Mouse (Mus musculus): ENCODE measurements around the gene Apol7b. TPM values are rescaled to one million over a fixed set of nuclear protein-coding genes. Genes with fewer than 3 reads are reported as not detected.
"Not testable (repeated sequence)": the region's sequence is repeated elsewhere in the genome, so short reads cannot be mapped to it uniquely, and the experiment has no call there.

Gene Apol7b
- polyA plus RNA-seq, 1 experiment from 2014 or later = not detected

DNA sequence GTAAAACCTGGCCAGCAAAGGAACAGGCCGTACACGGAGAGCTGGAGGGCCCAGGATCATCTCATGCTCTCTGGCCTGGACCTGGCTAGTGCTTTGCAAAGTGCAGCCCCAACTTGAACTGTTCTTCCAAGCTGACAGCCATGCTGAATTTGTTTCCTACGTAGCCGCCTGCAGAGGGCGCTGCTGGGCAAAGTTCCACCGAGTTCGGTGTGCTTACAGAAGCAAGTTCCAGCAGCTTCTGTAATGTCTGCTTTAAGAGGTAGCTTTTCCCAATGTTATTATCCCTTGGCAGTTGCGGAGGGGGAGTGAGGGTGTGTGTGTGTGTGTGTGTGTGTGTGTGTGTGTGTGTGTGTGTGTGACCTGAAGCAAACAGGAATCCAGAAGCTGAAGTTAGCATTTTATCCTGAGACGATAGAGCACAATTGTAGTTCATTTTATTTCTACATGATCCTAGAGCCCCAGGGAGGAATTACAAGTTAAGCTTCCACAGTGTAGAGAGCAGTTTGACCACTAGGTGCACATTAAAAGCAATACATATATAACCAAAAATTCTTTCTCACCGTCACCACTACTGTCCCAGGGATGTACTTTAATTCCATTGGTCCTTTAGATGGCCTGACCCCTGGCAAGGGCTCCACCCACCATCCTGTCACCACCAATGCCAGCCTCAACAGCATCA is 30.5 kb downstream of the Apol7b start:
- H3K27ac ChIP-seq; H3K9ac ChIP-seq; H3K27me3 ChIP-seq; H3K4me2 ChIP-seq; H3K36me3 ChIP-seq; H3K9me3 ChIP-seq; H3K4me1 ChIP-seq; H3K4me3 ChIP-seq; ATAC-seq (ENCODE audit: borderline replicate concordance, extremely low read depth, low FRiP score, low TSS enrichment): not testable (repeated sequence)
- 13% methylated on average over 3 of the region's 10 CpGs for WGBS

DNA sequence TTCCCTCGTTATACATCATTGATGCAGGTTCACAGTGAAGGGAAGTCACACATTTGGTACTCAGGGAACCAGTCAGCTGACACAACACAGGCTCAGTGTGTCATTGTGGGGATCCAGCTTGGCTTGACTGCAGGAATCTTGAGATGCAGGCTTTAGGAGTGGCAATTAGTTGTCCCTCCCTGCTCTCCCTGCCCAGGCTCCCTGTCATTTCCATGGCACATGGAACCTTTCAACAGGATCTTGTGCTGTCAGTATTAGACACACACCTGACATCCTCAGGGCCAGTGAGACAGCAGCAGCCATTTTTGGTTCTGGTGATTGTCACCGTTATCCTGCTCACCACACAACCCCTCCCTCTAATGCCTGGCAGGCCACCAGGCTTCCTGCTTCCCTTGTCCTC is 31.6 kb downstream of the Apol7b start:
- not testable (repeated sequence) for H3K36me3 ChIP-seq; H3K4me1 ChIP-seq; H3K27me3 ChIP-seq; H3K9ac ChIP-seq; H3K9me3 ChIP-seq; H3K4me3 ChIP-seq; H3K27ac ChIP-seq; ATAC-seq (ENCODE audit: borderline replicate concordance, extremely low read depth, low FRiP score, low TSS enrichment); H3K4me2 ChIP-seq
- 46% methylated on average over 2 of the region's 2 CpGs for WGBS

DNA sequence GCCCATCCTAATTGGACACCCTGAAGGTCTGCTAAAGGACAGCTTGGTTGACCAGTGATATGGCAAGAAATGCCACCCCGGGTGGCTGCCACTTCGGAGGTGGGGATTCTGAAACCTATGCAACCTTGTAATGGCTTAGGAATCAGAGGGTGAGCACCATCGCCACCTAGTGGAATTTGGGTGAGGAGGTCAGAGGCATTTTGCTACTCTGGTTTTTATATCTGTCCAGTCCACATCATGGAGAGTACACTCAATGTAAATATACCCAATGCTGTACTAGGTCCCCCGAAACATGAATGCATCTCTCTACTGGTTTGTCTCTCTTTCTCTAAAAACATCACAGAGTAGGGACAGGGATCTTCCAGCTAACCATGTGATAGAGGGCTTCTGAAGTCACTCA is 34.6 kb downstream of the Apol7b start:
- not testable (repeated sequence) for H3K4me3 ChIP-seq; H3K27ac ChIP-seq; H3K27me3 ChIP-seq; H3K4me2 ChIP-seq; H3K4me1 ChIP-seq; ATAC-seq (ENCODE audit: borderline replicate concordance, extremely low read depth, low FRiP score, low TSS enrichment); H3K9ac ChIP-seq; H3K36me3 ChIP-seq; H3K9me3 ChIP-seq
- WGBS = 25% methylated on average over 4 of the region's 4 CpGs

DNA sequence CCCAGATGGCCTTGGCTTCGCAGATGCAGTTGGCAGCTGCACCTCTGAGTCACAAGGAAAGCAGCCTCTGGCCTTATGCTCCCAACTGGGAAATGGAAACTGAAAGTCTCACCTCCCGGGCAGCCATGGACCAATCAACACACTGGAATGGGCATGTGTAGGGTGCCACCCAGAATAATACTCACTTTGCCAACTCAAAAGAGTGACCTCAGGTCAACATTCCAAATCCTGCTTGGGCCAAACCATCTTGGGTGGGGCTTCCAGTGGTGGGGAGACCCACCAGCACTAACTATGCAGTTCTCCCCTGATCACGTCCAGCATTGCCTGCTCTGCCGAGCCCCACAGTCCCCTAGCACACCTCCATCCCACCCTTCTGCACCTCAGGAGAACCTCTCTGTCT is 36.3 kb downstream of the Apol7b start, which contains the start of gene Apol9a:
Gene Apol9a, minus strand, starts transcription at position 101 of the 400 bp plus-strand sequence.
- WGBS = 75% methylated on average over 1 of the region's 4 CpGs
- H3K4me2 ChIP-seq; H3K9ac ChIP-seq; H3K4me3 ChIP-seq; H3K36me3 ChIP-seq; H3K27me3 ChIP-seq; H3K27ac ChIP-seq; H3K9me3 ChIP-seq; H3K4me1 ChIP-seq; ATAC-seq (ENCODE audit: borderline replicate concordance, extremely low read depth, low FRiP score, low TSS enrichment): not testable (repeated sequence)

DNA sequence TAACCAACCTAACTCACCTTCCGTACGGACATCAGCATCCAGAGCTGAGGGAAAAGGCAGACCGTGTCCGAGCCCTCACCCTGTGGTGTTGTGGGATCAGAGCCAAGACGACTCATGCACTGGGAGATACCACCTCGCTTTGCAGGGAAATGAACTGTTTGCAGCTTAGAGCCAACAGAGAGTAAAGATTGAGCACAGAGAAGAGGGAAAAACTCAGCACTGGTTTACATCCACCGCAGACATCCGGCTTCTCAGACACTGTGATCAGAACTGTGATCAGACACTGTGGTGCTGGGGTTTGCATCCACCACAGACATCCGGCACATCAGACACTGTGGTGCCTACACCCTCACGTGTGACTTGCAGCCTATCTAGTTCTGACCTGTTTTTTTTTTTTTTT is 40.9 kb downstream of the Apol7b start:
- not testable (repeated sequence) for H3K9me3 ChIP-seq; H3K4me3 ChIP-seq; H3K9ac ChIP-seq; ATAC-seq (ENCODE audit: borderline replicate concordance, extremely low read depth, low FRiP score, low TSS enrichment); H3K27me3 ChIP-seq; H3K36me3 ChIP-seq; H3K27ac ChIP-seq; H3K4me1 ChIP-seq; H3K4me2 ChIP-seq
- 48% methylated on average over 10 of the region's 10 CpGs for WGBS

DNA sequence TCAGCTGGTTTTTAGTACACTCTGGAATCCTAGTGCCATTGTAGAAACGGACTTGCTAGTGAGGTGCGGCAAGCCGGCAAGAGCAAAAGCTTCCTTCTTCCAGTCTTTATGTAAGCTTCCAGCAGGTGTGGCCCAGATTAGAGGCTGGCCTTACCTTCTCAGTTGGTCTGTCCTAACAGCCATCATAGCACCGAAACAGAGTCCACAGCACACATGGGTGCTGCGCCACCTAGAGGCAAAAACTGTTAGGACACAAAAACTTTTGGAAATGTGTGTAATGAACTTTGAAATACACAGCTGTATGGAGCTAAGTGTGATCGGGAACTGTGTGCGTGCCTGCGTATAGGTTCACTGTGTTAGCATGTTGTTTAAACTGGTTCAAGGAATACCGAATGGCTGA is 48.3 kb downstream of the Apol7b start, which contains the start of gene Apol7a:
Gene Apol7a, minus strand, starts transcription at position 84 of the 400 bp plus-strand sequence.
- not testable (repeated sequence) for H3K9ac ChIP-seq; H3K36me3 ChIP-seq; H3K27ac ChIP-seq; H3K27me3 ChIP-seq; ATAC-seq (ENCODE audit: borderline replicate concordance, extremely low read depth, low FRiP score, low TSS enrichment); H3K9me3 ChIP-seq; H3K4me2 ChIP-seq; H3K4me1 ChIP-seq; H3K4me3 ChIP-seq
- 56% methylated on average over 9 of the region's 9 CpGs for WGBS

DNA sequence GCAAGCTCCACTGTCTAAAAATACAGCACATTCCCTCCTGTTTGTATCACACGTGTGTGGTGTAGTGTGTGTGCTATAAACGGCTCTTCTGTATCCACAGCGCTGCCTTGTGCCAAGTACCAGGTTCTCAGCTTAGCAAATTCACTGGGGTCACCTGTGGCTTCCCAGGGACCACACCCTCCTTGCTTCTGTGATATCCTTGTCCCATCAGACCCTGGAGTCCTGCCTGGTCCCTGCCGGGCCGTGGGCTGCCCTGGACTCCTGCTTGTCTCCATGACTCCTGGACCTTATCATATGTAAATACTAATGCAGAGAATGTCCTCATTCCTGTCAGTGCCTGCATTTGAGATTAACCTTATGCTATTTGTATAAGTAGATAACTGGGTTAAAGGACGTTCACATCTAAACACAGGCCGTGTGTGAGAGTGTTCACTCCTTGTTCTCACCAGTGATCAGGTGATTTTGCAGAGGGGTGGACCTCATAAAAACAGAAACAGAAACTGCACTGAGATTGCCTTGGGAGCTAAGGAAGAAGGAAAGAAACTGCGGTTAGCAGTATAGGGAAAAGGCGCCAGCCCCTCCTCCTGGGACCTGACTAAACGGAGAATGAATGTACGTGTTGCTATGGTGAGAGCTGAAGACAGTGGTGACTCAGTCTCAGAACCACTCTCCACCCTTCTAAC is 49.7 kb downstream of the Apol7b start:
- H3K9ac ChIP-seq; H3K36me3 ChIP-seq; H3K4me1 ChIP-seq; H3K27ac ChIP-seq; H3K27me3 ChIP-seq; H3K4me2 ChIP-seq; H3K9me3 ChIP-seq; ATAC-seq (ENCODE audit: borderline replicate concordance, extremely low read depth, low FRiP score, low TSS enrichment); H3K4me3 ChIP-seq: not testable (repeated sequence)
- 29% methylated on average over 11 of the region's 11 CpGs for WGBS

DNA sequence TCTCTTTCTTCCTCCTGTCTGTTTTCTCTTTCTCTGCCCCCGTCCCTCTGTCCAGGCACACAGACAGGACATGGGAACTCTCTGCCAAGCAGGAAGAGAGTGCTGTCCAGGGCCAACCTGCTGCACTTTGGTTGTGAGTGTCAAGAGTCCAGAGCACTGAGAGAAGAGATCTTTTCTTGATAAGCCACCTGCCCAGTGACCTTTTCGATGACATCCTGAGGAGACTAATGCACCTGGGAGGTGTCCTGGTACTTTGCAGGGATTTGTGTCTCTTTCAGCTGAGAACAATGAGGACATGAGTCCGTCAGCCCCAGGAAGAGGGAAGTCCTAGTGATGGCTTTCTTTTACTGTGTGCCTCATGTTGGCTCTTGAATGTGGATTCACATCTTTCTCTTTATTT is 53.5 kb downstream of the Apol7b start:
- not testable (repeated sequence) for H3K27ac ChIP-seq; H3K4me2 ChIP-seq; H3K4me3 ChIP-seq; H3K9me3 ChIP-seq; H3K4me1 ChIP-seq; H3K9ac ChIP-seq; H3K36me3 ChIP-seq; ATAC-seq (ENCODE audit: borderline replicate concordance, extremely low read depth, low FRiP score, low TSS enrichment); H3K27me3 ChIP-seq
- WGBS = 47% methylated on average over 3 of the region's 3 CpGs

DNA sequence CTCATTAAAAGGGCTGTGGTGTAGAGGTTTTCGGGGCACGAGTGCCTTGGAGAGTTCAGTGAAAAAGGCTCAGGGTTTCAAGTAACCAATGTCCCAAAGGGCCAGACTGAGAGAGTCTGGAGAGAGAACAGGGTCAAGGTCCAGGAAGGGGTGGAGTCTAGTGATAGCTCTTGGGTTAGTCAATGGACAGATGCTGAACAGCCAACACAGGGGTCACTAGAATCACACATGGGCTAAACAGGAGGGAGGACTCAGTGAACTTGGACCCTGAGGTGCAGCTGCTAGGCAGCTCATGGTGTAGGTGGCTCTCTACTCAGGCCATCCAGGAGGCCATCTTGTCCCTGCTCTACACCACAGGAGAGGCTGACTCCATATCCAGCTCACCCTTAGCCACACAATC is 59.8 kb downstream of the Apol7b start:
- Histone ChIP-seq H3K36me3 (no peaks in the 10 kb centered on the region), H3K4me1 (no peaks in the 10 kb centered on the region), H3K27ac (no peak overlapping the region), H3K4me2 (no peak overlapping the region), H3K27me3 (no peaks in the 10 kb centered on the region), H3K9ac (no peak overlapping the region), H3K4me3 (no peak overlapping the region), H3K9me3 (no peaks in the 10 kb centered on the region)
- WGBS = 74% methylated on average over 2 of the region's 2 CpGs
- no peak for ATAC-seq (ENCODE audit: borderline replicate concordance, extremely low read depth, low FRiP score, low TSS enrichment)

DNA sequence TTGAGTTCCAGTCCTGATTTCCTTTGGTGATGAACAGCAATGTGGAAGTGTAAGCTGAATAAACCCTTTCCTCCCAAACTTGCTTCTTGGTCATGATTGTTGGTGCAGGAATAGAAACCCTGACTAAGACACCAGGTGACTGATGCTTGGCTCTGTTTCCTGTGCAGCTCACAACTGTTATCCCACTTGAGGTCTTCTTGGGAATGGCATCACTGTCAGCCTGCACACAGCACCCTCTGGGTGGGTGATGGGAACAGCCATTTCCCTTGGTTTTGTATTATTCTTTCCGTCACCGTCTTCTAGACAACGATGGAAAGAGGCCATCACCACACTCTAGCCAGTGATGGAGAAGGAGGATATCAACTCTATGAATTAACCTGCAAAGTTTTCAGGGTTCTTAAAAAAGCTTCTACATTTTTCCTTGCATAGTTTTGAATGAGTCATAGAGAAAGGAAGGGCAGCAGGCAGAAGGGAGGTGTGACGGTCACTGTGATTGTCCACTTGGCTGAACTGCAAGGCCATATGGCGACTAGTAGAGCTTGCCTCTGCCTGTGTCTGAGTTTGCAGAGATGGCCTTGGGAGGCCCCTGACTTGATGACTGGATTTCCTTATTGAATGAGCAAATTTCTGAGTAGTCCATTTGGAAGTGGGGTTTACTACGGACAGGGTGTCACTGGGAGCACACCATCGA is 62.8 kb downstream of the Apol7b start:
- ATAC-seq (ENCODE audit: borderline replicate concordance, extremely low read depth, low FRiP score, low TSS enrichment) = no peak
- Histone ChIP-seq H3K4me2 (no peak overlapping the region), H3K27me3 (no peaks in the 10 kb centered on the region), H3K9me3 (no peaks in the 10 kb centered on the region), H3K4me1 (no peaks in the 10 kb centered on the region), H3K4me3 (no peak overlapping the region), H3K36me3 (no peaks in the 10 kb centered on the region), H3K9ac (no peak overlapping the region), H3K27ac (no peak overlapping the region)
- 82% methylated on average over 7 of the region's 7 CpGs for WGBS

DNA sequence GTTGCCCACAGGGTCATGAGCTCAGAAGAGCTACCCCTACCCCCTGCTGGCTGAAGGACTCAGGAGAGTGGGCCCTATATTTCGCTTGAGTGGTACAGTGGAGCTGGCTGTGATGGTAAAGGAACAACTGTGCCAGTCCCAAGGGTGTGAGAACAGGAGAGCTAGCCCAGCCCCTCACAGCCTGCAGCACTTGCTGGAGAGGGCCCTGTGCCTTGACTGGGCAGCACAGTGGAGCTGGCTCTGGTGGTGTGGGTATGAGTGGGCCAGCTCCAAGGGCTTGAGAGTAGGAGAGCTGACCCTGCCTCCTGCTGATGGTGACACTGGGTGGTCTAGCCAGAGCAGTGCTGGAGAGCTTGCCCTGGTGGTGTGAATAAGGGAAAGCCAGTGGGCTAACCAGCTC is 64.4 kb downstream of the Apol7b start:
- no peak overlapping the region for H3K27ac ChIP-seq
- no peak overlapping the region for H3K9ac ChIP-seq
- no peaks in the 10 kb centered on the region for H3K4me1 ChIP-seq
- H3K9me3 ChIP-seq = no peaks in the 10 kb centered on the region
- 0 out of 2 replicates have a peak, but pooled peaks have one; percentile 31 for ATAC-seq (ENCODE audit: borderline replicate concordance, extremely low read depth, low FRiP score, low TSS enrichment)
- H3K4me2 ChIP-seq = no peak overlapping the region
- 50% methylated on average over 1 of the region's 1 CpGs for WGBS
- no peak overlapping the region for H3K4me3 ChIP-seq
- no peaks in the 10 kb centered on the region for H3K36me3 ChIP-seq
- no peaks in the 10 kb centered on the region for H3K27me3 ChIP-seq

DNA sequence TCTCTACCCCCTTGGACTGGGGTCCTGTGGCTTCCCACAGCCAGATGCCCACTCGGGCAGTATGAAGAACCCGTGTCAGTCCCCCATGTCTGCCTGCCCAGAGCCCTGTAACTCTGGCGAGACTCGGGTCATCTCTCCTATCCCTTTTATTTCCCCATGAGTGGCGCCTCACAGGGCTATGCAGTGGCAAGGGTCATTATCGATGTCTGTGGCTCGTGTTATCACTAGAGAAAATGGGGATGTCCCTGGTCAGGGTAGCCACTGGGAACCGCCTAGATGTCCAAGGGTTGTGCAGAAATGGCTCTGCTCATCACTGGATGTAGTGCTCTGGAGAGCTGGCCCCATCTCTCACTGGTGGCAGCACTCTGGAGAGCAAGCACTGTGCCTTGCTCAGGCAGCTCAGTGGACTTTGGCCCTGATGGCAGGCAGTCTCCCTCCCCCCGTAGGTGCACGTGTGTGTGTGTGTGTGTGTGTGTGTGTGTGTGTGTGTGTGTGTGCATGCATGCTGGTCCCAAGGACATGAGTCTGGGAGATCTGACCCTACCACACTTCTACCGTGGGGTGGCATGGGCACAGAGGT is 64.9 kb downstream of the Apol7b start:
- Histone ChIP-seq H3K4me3 (no peak overlapping the region), H3K27me3 (no peaks in the 10 kb centered on the region), H3K9me3 (no peaks in the 10 kb centered on the region), H3K9ac (no peak overlapping the region), H3K27ac (no peak overlapping the region), H3K4me1 (no peaks in the 10 kb centered on the region), H3K4me2 (no peak overlapping the region), H3K36me3 (no peaks in the 10 kb centered on the region)
- peak; percentile 14; the same call in 1 of the 2 replicates for ATAC-seq (ENCODE audit: borderline replicate concordance, extremely low read depth, low FRiP score, low TSS enrichment)
- 77% methylated on average over 11 of the region's 11 CpGs for WGBS

Measured in lung, embryonic 15.5 days (tissue).